Mouse (Mus musculus) left cerebral cortex, postnatal 14 days (tissue): ENCODE data around the gene Endov. TPM values are rescaled to one million over a fixed set of nuclear protein-coding genes. Genes with fewer than 3 reads are reported as not detected.

Experiments
- DNase-seq, 2 experiments: peaks; one replicate each; pipeline ENCODE4 v3.0.0; 2021 to 2022; ENCODE audit warnings: low spot score in 2 of 2, mixed read lengths in 1 of 2
- intact Hi-C: fragments of 180-260 bp; cut with DNase I; formaldehyde crosslinking; loops from one replicate; pipeline ENCODE4 v1.15.1; 2025
- total RNA-seq, 2 experiments: library from RNA; stranded (reverse); gene quantifications; 2 replicates each; pipeline ENCODE4 v1.2.3; 2021

Endov gene
- total RNA-seq, 2 experiments from 2014 or later: 23.9 to 27.1 TPM

- intact Hi-C loops: no loop called here
- DNase-seq: no peak
Measured at GRCm38 (mm10) chr11:119542886-119543285, 51.7 kb downstream of the Endov start.

GRCm38 (mm10) chr11:119543816-119544517, 52.8 kb downstream of the Endov start:
- DNase-seq: no peak
- intact Hi-C loops: no loop called here

- intact Hi-C loops: loop anchor here (5.0 kb wide), 1 partner anchor 58 kb away; the partner anchor contains the start of gene Rptor
- DNase-seq: no peak
Measured at GRCm38 (mm10) chr11:119544518-119545105, 53.5 kb downstream of the Endov start.

- intact Hi-C loops: loop anchor here (5.0 kb wide), 1 partner anchor 57 kb away; the partner anchor contains the start of gene Rptor
- no peak for DNase-seq
Measured at GRCm38 (mm10) chr11:119545281-119545680, 54.1 kb downstream of the Endov start.

- no peak for DNase-seq
- intact Hi-C loops: loop anchor here (5.0 kb wide), 1 partner anchor 56 kb away; the partner anchor contains the start of gene Rptor
Measured at GRCm38 (mm10) chr11:119545741-119546495, 54.8 kb downstream of the Endov start.

- DNase-seq: no peak
- intact Hi-C loops: loop anchor here (5.0 kb wide), 1 partner anchor 56 kb away; the partner anchor contains the start of gene Rptor
Measured at GRCm38 (mm10) chr11:119546496-119547182, 55.5 kb downstream of the Endov start.

- intact Hi-C loops: loop anchor here (5.0 kb wide), 1 partner anchor 55 kb away; the partner anchor contains the start of gene Rptor
- DNase-seq: peak in 1 of 2 experiments; percentile 83
Measured at GRCm38 (mm10) chr11:119547183-119547921, 56.2 kb downstream of the Endov start, which contains the start of gene Nptx1. Gene Nptx1, minus strand, starts transcription at chr11:119547753.

- DNase-seq: no peak
- intact Hi-C loops: loop anchor here (5.0 kb wide), 1 partner anchor 54 kb away; the partner anchor contains the start of gene Rptor
Measured at GRCm38 (mm10) chr11:119547951-119548591, 56.9 kb downstream of the Endov start.

GRCm38 (mm10) chr11:119548741-119549370, 57.7 kb downstream of the Endov start:
- intact Hi-C loops: loop anchor here (5.0 kb wide), 1 partner anchor 53 kb away; the partner anchor contains the start of gene Rptor
- no peak for DNase-seq

GRCm38 (mm10) chr11:119549371-119549811, 58.2 kb downstream of the Endov start:
- no peak for DNase-seq
- intact Hi-C loops: loop anchor here (5.0 kb wide), 1 partner anchor 53 kb away; the partner anchor contains the start of gene Rptor

GRCm38 (mm10) chr11:119550546-119551335, 59.6 kb downstream of the Endov start:
- no peak for DNase-seq
- intact Hi-C loops: no loop called here

- DNase-seq: no peak
- intact Hi-C loops: no loop called here
Measured at GRCm38 (mm10) chr11:119551468-119551867, 60.3 kb downstream of the Endov start.

- DNase-seq: no peak
- intact Hi-C loops: no loop called here
Measured at GRCm38 (mm10) chr11:119552301-119552700, 61.2 kb downstream of the Endov start.

GRCm38 (mm10) chr11:119552902-119553802, 62.0 kb downstream of the Endov start:
- intact Hi-C loops: no loop called here
- no peak for DNase-seq

- no peak for DNase-seq
- intact Hi-C loops: no loop called here
Measured at GRCm38 (mm10) chr11:119554706-119555105, 63.6 kb downstream of the Endov start.

- no peak for DNase-seq
- intact Hi-C loops: no loop called here
Measured at GRCm38 (mm10) chr11:119555170-119555569, 64.0 kb downstream of the Endov start.
